Comparison of ENCODE assay signal across 17 mouse cellular contexts in the genomic region with DNA sequence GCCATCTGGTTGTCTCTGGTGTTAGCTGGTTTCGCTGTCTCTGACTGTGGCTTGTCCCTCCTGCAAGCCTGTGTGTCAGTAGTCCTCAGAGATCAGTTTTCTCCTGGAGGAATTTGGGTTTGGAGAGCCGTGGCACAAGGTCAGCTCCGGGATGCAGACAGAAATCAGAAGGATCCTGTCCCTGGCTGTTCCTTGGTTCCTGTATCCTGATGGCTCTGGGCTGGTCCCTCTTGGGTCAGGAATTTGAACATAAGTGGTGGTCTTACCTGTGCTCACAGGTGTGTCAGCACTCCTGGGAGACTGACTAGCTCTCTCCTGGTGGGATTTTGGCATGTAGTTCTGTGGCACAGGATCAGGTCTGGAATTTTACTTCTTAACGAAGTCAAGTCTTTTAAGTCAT. TPM values are rescaled to one million over a fixed set of nuclear protein-coding genes. Genes with fewer than 3 reads are reported as not detected.
A peak's percentile ranks its signal among the peaks of the same experiment; 100 is the strongest.
DNase-seq lines count a peak whose midpoint lies in the region; TF ChIP-seq lines count a peak whose summit lies in the region.
"Had no signal": no experiment of that assay in that cellular context is flagged by ENCODE, and none has a peak within 500 bp of the region (broad histone marks: within the 10 kb centered on the region; RNA-seq: fewer than 3 reads in every experiment).

No protein-coding gene starts in this region.

- no peaks in the 10 kb centered on the region for H3K9me3 ChIP-seq in heart, embryonic 10.5 days
- H3K9me3 ChIP-seq: G1E had no signal

- no peak for TF ChIP-seq CTCF in heart, adult 2 months (IDR thresholded peaks at IDR 0.05)

- peak; percentile 78 for DNase-seq in heart, adult 11 months
- no peak for DNase-seq in heart, adult 8-10 months (ENCODE audit: low spot score)
- peak; percentile 53 for DNase-seq in heart, embryonic 10.5 days (ENCODE audit: low spot score)
- DNase-seq in heart, adult 2 months, result no peak
- DNase-seq: adrenal gland, adult 2 months; adrenal gland, adult 8-10 months; adrenal gland, postnatal 10 days; adrenal gland, postnatal 14 days; adrenal gland, postnatal 25 days; adrenal gland, postnatal 36 days; B cell, adult 2 months; cerebellum, adult 11 months; cerebellum, adult 11-12 months; cerebellum, adult 18-20 months had no signal

- no peak overlapping the region for H3K4me3 ChIP-seq in heart, embryonic 10.5 days
- no peak overlapping the region for H3K4me3 ChIP-seq in heart, adult 2 months

- no peak for TF ChIP-seq EP300 in heart, adult 2 months (IDR thresholded peaks at IDR 0.05; ENCODE audit: insufficient read depth, low read depth, low read length)

- no peak overlapping the region for H3K9ac ChIP-seq in heart, adult 2 months (ENCODE audit: low read depth, low read length)

- H3K27ac ChIP-seq in heart, embryonic 10.5 days, result no peak overlapping the region
- H3K27ac ChIP-seq in heart, adult 2 months, result no peak overlapping the region

- no peaks in the 10 kb centered on the region for H3K27me3 ChIP-seq in heart, embryonic 10.5 days (ENCODE audit: insufficient read depth, poor library complexity, severe bottlenecking)
- H3K27me3 ChIP-seq in heart, adult 2 months (ENCODE audit: control insufficient read depth, insufficient read depth, low read length), result no peaks in the 10 kb centered on the region
- H3K27me3 ChIP-seq: CH12.LX, Patski had no signal

- 66% methylated on average over 4 of the region's 4 CpGs for WGBS in heart, embryonic 10.5 days
- WGBS in heart, adult 2 months, result 85% methylated on average over 4 of the region's 4 CpGs

- intact Hi-C loops in heart, adult 2 months (cut with DNase I), result loop anchor here (2.0 kb wide), 1 partner anchor 867 kb away; no protein-coding TSS in a partner anchor

- TF ChIP-seq POLR2A in heart, adult 2 months (IDR thresholded peaks at IDR 0.05; ENCODE audit: insufficient read depth, low read depth, low read length), result no peak

- no peaks in the 10 kb centered on the region for H3K4me1 ChIP-seq in heart, embryonic 10.5 days
- H3K4me1 ChIP-seq in heart, adult 2 months (ENCODE audit: control insufficient read depth, insufficient read depth, low read length), result no peaks in the 10 kb centered on the region

- no peaks in the 10 kb centered on the region for H3K36me3 ChIP-seq in heart, embryonic 10.5 days
- H3K36me3 ChIP-seq in heart, adult 2 months (ENCODE audit: control insufficient read depth, insufficient read depth, low read length), result no peaks in the 10 kb centered on the region

- H3K79me2 ChIP-seq in heart, adult 2 months (replicated peaks; ENCODE audit: control insufficient read depth, insufficient read depth, low read length), result no peaks in the 10 kb centered on the region

RNA-seq across cellular contexts. Expression of a gene that starts 29.6 kb away (rescaled TPM):
- total RNA-seq in heart, adult 8-10 months (2022), result under 1 TPM in 3 of 4 experiments, not detected in 1; 0.16 to 0.56 (median 0.43) TPM
- 6.5 and 10.0 TPM in 2 replicates for polyA plus RNA-seq in heart, embryonic 10.5 days (2016; fragmentation: Nextera tagmentation; extraction: Ambion mirVana)
- under 1 TPM; 0.34 to 0.36 TPM for total RNA-seq in heart, adult 2 months (2021)
- 0.14 and 0.26 TPM in 2 replicates for polyA plus RNA-seq in heart, adult 2 months (2012; rRNA removed)

Comparison
In these comparisons a context has a peak if more than half of its experiments do, and no peak if none do; other contexts are left out.
1. DNase-seq: peak in heart, adult 11 months (single experiment) and heart, embryonic 10.5 days (single experiment); none in heart, adult 8-10 months (single experiment) and heart, adult 2 months (0 of 2).